Mouse (Mus musculus) ZHBTc4 (cell line): ENCODE data around the gene Gm9913.

Source experiments
- DNase-seq: peaks from one replicate; pipeline ENCODE4 v3.0.0-alpha.2; 2011; ENCODE audit warnings: low read depth, low spot score

Gm9913 gene

DNA sequence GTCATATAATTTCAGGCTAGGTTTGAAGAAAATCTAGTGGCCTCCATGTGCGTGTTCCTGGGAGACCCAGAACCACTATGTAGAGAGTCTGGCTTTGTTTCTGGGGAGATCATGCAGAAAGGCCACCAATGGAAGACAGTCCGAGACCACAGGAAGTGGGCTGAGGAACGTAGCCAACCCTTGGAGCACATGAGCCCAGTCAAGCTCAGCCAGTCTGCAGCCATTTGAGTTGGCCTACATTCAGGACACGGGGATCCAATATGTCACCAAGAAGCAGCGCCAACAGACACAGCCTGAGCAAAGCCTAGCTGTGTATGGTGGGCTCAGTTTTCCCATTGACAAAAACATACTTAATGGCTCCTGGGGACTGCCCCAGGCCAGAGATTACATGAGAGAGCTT is 8.2 kb upstream of the Gm9913 start:
- no peak for DNase-seq

DNA sequence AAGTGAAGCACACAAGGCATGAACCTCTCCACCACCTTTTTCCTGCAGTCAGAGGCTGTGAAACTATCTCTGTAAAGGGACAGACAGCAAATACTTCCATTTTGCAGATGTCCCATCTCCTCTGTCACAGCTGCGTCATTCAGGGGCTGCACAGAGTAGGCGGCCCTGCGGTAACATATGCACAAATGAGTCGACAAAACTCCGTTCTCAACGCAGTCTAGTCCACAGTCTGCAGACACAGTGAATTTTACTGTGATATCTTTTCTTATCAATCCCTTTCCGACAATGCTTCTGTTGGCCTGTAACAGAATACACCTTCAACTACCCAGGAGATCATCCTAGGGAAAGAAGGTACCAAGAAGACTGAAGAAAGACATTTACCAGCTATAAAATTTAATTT is 6.7 kb upstream of the Gm9913 start:
- DNase-seq = no peak

DNA sequence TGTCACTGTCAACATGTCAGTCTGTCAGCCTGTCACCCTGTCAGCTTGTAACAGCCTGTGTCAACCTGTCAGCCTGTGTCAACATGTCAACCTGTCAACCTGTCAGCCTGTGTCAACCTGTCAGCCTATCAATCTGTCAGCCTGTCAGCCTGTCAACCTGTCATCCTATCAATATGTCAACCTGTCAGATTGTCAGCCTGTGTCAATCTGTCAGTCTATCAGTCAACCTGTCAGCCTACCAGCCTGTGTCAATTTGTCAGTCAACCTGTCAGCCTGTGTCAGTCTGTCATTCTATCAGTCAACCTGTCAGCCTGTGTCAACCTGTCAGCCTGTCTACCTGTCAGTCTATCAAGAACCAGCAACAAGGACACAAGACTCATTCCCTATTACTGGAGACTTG is 3.4 kb upstream of the Gm9913 start:
- no peak for DNase-seq

DNA sequence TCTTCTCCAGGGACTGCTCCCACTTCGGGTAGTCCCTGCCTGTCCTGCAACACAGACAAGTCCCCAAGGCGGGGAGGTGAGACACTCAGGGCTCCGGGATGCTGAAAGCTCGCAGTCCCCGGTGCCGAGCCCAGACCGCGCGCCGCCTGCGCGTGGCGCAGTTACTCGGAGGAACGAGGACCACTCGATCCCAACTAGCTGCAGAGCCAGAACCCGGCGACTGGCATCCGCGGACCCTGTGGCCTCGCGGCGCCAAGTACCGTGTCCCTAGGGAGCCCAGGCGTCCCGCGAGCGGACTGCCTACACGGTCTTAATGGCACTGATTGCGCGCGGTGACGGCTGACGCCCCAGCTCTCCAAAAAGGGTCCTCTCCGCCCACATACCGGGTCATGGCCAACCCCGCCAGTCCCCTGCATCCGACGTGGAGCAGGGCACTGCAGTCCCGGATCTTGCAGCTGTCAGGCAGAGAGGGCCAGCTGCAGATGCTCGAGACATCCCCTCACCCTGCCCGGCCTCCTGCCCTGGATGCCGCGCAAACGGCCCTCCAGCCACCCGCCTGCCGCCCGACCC is 942 bp downstream of the Gm9913 start:
- peak; percentile 74 for DNase-seq

DNA sequence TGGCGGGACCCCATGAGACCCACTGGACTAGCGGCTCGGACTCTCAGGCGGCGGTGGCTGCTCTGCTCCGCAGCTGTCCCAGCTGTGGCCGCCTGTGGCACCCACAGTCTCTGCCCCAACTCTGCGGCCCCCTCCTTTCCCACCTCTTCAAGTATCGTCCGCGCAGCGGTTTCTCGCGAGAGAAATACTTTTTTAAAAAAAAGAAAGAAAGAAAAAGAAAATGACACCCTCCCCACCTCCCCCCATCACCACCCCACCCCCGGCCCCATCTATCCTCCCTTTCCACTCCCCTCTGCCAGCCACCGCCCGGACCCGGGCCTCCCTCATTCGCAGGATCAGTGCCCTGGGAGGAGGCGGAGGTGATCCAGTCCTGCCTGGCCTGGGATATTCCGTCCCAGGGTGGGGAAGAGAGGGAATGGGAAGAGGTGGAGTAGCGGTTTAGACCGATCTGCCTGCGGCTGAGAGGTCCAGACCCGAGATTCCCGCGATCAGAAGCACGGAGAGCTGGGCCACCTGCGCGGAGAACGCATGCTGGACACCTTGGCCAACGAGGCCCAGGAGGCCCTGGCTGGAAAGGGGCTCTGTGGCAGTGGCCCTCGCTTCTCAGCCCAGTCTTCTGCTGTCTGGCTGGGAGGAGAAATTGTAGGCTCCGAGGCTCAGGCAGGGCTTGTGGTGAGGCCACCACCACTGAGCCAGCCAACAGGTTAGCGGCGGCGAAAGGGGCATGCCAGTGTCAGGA is 1.6 kb downstream of the Gm9913 start:
- peak; percentile 68 for DNase-seq

DNA sequence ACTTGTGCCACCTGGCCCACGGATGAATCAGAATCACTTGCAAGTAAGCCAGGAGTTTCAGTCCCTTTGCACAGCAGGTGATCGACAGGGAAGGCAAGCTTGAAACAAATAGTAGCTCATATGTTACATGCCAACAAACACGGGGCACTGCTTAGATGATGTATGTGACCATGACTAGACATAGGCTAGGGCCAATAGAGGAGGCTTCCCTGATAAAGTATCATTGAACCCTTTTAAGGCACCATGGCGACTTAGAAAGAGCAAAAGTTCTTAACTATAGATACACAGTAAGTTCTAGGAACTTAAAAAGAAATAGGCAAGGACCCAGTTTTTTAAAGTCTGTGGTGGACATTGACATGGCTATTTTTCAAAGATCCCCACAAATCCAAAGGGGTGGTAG is 3.0 kb downstream of the Gm9913 start, which contains the start of gene Fbn1:
Gene Fbn1 (minus strand): TSS at position 101 of the 400 bp plus-strand sequence.
- no peak for DNase-seq

DNA sequence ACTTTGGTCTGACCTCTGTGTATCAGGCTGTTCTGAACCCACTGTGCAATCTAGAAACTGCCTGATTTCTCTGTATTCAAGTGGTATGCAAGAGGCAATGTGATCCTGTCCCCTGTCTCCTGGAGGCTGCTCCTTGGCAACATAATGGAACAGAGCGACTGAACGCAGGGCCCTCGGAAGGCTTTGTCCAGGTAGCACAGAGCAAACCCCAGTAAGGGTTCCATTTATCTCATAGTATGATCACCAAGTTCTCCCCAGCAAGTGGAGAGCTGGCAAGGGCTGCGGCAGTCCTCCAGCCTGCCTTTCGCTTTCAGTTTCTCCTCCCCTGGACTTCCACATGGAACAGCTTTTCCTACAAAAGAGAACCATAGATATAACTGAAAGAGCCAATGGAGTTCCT is 3.5 kb downstream of the Gm9913 start:
- DNase-seq = no peak

DNA sequence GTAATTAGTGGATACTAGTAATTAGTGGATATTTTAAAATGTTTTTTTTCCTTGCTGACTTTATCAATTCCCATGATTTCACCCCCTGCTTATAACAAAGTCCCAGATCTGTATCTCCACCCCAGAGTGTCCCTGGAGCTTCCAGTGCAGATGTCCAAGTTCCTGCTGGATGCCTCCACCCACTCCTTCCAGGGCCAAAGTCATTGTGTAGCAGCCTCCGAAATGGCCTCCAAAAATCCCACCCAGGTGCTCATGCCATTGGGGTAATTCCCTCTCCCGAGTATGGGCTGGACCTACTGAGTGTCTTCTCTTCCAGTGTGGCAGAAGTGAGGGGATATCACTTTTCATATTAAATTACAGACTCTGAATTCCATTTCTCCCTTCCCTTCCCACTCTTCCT is 5.9 kb downstream of the Gm9913 start:
- no peak for DNase-seq

DNA sequence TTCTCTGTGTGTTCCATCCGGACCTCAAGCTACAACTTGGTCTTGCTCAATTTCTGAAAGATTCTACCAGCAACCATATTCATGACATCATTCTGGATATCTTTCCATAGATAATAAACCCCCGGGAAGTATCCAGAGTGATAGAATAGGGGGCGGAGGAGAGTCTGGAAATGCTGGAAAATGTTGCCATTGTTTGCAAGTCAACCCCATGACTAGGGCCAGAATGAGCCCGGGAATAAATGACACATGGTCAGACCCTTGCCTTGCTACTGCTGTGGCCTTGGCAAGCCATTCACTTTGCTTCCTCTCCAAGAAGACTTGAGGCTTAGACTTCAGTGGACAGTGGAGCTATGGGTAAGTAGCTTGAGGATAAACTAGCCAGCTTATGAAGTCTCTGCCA is 7.0 kb downstream of the Gm9913 start:
- no peak for DNase-seq

DNA sequence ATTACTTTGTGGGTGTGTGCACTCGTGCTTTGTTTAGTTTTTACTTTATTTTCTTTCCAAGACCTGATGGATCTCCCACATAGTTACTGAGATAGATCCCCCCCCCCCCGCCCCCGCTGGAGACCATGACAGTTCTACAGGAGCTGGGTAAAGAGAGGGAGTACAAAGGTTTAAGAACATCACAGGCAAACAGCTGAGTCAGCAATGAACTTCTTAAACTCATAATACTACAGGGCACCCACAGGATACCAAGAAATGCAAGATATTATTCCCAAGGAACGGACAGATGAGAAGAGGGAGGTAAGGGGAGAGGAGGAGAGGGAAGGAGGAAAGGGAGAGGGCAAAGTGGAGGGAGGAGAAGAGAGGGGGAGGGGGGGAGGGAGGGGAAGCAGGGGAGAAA is 7.7 kb downstream of the Gm9913 start:
- no peak for DNase-seq

DNA sequence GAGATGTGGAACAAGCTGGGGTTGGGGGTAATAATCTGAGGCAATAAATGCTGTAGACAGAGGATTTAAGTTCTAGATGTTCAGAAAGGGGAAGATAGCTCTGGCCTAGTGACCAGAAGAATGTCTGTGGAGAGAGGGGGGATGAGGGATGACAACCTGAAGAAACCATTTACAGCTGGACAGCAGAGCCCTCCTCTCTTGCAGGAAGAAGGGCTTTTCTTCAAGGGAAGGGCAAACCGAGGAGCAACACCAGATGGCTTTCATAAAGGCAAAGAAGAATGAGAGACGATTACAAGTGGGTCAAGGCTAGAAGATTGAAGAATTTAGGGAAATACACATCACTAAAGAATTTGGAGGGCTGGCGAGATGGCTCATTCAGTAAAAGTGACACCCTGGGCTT is 9.5 kb downstream of the Gm9913 start:
- no peak for DNase-seq

DNA sequence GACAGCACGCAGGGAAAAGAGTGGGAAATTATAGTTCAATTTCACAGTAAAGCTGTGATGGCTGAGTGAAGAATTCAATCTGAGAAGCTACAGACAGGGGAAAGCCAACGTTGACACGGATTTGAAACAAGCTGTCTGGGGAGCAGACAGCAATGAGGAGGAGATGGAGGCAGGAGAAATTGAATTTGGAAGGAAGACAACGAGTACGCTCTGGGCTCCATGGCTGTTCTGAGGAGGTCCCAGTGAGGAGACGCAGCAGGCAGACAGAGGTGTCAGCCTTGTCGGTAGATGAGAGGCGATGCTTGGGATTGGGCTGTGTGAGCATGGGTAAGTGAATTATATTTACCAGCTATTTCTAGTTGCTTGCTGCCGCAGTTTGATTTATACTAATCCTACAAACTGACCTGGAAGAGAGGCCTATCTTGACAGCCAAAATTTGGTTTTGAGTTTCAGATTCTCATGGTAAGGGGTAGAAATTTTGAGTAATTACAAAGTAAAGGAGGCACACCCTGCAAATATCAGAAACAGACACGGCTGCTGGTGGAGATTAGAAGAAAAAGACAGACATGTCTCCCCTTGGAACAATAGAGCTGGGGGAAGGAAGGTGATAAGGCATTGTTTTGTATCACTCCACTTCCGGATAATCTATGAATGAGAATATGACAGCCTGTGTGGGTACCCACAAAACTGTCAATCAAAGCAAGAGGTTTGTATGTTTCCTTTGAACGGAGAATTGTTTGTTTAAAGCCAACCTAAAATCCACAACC is 10.6 kb downstream of the Gm9913 start:
- DNase-seq = no peak

DNA sequence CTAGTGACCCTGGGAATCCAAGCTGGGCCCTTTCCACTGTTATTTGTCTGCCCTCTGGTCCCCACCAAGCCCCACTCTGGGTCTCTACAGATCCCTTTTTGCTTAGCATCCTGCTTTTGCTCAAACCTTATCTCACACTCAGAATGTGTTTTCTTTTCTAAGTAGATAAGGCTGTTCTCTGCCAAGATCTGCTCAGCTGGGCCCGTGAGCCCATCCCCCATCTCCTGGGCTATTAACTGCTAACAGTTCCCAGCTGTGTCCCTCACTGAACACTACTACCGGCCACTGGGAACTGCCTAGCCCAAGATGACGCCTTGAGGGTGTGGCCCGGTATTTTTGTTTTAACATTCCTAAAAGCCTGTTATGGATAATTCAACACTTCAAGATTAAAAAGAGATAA is 11.7 kb downstream of the Gm9913 start:
- no peak for DNase-seq

DNA sequence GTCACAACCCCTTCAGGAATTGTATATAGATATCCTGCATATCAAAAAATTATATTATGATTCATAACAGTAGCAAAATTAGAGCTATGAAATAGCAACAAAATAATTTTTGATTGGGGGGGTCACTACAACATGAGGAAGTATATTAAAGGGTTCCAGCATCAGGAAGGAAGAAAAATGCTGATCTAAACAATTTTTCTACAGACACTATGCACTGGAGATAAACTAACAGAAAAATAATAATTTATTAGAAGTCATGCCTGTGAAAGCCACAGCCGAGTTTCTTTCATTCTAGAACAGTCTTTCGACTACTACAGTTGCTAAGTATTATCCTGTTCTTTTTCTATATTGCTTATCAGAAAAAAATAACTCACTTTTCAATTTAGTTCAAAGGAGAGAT is 20.6 kb downstream of the Gm9913 start:
- no peak for DNase-seq

DNA sequence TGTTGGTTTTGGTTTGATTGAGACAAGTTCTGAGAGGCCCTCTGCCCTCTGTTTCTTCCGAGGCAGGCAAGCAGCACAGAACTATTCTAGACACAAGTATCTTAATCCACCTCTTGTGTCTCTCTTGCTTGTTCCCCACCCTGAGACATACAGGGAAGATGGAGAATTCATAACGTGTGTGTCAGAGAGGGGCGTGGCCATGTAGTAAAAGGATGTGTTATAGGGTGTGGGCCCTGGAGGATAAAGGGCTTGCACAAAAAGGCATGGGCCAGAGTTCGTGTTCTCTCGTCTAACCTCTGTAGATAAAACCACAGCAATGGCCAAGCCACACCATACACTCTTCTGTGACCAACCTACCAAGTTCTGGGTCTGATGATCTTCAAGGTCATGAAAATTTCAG is 21.7 kb downstream of the Gm9913 start:
- no peak for DNase-seq

DNA sequence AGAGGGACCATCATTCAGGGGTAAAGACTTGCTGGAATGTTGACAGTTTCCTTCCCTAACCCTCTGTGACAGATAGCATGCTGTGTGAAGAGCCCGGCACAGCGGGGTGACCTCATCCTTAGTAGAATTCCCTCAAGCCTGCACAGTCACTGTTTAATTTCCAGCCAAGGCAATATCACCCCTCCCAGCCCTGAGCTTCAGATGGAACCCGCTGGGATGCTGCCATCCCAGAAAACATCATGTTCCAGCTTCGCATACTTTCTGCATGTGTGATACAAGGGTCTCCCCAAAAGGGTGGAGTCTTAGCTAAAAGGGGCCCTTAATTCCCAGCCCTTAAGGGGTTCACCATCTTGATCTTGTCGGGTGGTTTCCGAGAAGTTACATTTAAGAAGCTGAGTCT is 25.8 kb downstream of the Gm9913 start:
- DNase-seq = peak; percentile 5

DNA sequence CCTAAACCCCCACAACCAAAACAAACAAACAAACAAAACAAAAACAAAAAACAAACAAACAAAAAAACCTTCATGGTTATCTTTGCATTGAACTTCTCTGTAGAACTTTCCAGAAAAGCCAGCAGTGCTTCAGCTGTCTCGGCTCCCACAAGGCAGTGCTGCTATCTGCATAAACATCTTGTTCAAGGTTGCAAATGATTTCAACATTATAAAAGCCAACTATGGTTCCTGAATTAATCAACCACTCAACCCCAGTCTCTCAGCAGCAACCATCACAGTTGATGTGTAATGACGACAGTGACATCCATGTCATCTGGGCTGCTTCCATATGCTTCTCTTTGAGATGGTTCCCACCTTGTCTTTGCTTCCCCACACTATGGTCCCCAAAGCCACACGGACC is 34.8 kb downstream of the Gm9913 start:
- DNase-seq = no peak

DNA sequence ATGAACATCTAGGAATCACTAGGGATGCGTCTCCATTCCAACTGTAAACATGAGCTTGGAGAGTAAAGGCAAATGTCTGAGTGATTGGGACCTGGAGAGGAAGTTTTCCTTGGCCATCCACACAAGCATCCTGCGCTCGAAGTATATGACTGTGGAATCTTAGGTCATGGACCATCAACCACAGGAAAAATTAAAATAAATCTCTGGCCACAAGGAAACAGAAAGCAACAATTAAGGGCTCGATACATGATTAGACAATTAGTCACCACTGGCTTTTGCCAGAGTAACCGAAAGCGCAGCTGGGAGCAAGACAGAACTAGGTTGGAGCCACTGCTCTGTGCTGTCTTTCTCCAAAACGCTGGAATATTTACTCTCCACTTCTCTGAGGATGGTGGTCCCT is 35.7 kb downstream of the Gm9913 start:
- no peak for DNase-seq

DNA sequence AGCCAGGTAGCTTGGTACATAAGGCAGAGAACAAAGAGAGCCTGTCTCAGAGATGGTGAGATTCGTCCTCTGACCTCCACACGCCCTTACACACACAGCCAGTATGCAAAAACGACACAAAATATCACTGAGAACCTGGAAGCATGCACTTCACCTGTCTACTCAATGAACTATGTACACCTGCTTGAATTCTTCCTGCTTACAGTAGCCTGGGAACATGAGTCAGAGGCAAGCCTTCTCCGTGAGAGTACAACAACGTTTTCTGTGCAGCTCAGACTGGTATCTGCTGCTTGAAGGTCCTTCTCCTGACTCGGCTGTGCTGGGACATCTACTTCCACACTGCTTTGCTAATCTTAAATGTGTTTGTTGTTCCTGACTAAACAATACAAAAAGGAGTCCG is 36.6 kb downstream of the Gm9913 start:
- no peak for DNase-seq

DNA sequence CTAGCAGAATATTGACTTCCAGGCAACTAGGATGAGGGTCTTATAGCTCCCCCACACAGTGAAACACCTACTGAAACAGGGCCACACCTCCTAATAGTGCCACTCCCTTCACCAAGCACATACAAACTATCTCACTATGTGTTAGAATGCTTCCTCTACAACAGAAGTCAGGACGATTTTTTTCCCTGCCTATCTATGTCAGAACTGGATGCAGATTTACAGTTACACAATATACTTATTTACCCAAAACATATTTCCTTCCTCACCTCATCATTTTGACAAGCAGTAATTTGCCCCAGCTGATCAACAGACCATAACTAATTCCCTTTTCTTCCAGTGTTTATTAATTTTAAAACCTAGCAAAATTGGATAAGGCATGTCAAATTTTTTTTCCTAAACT is 38.8 kb downstream of the Gm9913 start:
- no peak for DNase-seq

DNA sequence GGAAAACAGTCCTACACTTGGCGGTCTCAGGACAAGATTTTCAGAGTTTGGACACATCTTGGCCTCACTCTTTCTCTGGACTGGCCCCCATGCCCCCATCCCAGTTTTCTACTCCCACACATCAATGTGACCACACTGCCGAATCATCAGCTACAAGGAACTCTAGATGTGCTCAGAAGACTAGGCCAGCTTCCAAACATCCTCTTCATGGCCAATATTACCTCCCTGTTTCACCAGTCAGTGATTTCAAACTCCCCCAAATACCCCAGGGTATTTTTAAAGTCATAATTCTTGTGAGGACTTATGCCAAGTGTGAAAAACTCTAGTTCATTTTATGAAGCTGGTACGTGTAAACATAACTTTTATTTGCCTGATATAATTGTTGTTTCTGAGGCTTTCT is 40.1 kb downstream of the Gm9913 start:
- no peak for DNase-seq

DNA sequence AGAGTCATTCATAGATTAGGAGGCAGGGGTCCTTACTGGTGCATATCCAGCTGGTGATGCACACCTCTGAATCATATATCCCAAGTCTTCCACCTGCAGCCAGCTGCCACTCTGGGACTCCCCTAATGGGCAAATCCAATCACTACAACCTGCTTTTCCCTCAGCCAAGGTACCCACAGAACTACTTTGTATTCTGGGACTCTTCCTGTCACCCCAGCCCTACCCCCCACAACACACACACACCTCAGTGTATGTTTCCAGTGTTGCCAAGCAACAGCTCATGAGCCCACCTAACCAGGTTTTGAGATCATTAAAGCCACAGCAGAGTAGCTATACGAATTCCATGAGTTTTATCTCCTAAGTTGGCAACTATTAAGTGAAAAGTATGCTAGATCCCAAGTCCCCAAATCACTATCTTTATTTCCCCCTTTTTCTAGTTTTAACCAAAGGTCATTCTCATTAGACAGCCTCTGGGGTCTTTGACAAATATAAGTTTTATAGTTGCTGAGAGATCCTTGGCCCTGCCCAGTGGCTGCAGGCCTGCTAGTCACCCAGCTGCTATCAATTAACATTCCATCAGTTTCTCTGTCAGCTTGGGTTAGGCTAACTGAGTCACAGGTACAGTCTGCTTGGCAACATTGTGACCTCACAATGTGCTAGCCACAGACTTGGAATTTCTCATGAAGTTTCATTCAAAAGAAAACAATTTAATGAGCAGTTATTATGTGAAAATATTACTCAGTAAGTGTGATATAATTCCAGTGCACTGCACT is 44.1 kb downstream of the Gm9913 start:
- no peak for DNase-seq
